Mouse (Mus musculus): ENCODE data around the gene Ppp1r32. TPM values are rescaled to one million over a fixed set of nuclear protein-coding genes. Genes with fewer than 3 reads are reported as not detected.
A peak's percentile ranks its signal among the peaks of the same experiment; 100 is the strongest.

Gene Ppp1r32
- total and polyA plus RNA-seq, 3 experiments: 0.16 to 0.76 (median 0.49) TPM

DNA sequence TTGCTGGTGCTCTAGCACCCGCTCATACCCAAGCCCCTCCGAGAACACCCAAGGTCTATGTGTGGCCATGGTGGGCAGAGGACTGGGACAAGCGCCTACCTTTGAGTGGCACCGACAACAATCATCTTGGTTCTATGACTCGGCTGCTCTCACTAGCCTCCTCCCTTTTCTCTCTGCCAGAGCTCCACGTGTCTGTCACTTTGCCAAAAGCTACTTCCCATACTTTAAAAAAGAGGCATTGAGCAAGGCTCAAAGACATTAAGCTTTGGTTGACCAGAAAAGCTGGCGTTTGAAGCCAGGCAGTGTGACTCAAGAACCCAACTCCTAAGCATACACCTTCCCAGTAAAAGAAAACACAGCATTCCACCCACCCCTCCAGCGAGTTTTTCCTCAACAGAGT is 24.6 kb downstream of the Ppp1r32 start:
- DNase-seq: peak; percentile 64

DNA sequence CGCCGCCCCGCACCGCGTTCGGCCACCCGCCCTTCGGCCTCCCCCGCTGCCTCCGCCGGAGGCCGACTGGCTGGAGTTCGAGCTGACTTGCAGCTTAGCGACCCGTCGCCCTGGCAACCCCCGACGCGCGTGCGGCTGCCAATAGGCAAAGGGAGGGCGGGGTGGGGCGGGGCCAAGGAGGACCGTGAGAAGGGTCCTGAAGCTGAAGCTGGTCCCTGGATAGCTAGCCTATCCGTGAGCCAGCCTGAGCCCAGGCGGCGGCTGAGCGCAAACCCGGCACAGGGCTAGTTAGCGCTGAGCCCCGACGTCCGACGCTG is 25.3 kb downstream of the Ppp1r32 start:
- DNase-seq: peak; percentile 81

DNA sequence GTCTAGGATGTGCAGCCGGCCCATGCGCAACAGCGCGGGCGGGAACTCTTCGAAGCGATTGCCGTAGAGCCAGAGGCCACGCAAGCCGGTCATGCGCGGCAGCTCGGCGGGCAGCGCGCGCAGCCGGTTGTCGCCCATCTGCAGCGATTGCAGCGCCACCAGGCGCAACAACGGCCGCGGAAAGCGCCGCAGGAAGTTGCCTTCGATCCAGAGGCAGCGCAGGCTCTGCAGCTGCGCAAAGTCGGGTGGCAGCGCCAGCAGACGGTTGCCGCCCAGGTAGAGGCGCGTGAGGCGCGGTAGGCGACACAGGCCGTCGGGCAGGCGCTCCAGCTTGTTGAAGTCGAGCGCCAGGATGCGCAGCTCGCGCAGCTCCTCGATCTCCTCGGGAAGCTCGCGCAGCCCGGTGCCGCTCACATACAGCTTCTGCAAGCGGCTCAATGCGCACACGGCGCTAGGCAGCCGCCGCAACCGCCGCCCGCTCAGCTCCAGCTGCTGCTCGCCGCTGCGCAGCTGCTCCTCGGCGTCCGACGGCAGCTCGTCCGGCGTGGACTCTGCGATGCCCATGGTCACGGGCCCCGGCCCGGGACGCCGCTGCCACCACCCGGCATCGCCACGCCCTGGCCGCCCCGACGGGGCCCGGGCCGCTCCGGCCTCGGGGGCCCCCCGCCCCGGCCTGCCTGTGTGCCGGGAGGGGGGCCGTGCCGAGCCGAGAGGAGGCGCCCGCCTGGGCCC is 25.8 kb downstream of the Ppp1r32 start, which contains the start of gene Lrrc10b:
Lrrc10b (minus strand) TSS at position 722 of the 732 bp plus-strand sequence.
- DNase-seq: peak; percentile 74

DNA sequence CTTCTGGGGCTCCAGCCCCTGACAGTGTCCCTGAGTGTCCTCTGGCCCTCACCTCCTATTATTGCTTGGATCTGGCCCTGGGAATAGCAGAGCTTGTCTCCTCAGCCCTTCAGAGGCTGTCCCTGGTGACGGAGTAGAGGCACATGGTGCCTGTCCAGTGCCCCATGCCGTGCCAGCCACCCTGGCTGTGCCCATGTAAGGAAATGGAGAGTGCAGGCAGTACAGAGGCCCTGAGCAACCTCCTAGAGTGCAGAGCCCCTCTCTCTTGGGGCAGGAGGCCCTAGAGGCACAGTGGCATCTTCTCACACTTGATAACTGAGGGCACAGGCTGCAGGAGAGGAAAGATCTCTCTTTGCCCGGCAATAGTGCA is 27.3 kb downstream of the Ppp1r32 start:
- no peak for DNase-seq

DNA sequence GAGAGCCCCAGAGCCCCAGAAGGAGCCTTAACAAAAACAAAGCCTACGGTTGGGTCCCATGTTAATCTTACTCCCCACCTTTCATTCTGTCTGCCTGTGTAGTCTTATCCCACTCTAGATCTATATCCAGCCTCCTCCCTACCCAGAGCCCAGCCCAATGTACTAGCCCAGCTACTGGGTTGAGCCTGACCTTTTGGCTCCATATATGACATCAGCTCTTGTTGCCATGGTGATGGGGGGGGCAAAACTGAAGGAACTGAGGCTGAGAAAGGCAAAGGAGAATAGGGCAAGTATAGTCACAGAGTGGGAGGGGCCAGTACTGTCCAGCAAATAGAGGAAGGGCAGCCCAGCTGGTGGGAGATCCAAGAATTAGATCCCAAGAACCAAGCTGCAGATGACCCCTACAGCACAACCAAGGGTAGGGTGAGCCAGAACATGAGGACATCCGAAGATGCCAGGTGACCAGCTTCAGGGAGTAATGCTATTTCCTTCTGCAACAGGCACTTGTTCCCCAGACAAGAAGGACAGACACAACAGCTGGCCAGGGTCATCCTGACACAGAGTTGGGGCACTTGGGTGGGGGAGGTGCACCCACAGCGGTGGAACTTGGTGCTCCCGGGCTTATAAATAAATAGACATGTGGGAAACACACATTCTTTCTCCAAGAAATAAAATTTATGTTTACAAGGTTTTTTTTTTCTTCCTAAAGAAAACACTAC is 27.9 kb downstream of the Ppp1r32 start:
- DNase-seq: no peak

DNA sequence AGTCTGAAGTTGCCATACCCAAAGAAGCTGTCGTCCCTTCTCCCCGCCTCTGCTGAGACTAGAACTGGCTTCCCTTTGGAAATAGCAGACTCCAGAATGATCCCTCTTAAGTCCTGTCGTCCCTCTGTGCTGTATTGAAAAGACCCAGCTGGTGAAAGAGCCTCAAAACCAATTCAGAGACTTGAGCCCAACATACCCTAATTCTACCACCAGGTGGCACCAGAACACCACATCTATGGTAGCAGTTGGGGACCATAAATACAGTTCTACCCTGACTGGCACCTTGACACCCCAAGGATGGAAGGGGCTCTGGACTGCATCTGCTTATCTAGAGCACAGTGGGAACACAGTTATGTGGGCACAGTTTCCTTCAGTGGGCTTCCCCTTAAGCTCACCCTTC is 33.0 kb downstream of the Ppp1r32 start:
- DNase-seq: peak; percentile 61

DNA sequence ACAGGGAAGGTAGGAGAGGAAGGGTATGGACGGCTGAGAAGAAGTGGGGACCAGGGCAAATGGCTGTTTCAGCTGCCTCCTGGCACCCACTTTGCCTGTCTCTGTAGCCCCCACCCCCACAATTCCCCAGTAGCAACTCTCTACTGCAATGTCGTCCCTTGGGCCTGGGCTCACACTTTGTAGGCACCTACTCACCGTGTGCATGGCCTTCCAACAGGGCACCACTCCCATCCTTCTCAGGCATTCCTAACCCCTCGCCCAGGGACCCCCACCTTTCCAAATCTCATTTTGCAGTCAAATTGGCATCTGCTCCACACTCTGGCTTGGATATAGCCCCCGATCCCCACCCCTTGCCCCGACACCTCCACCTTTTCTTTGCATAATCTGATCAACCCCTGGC is 33.5 kb downstream of the Ppp1r32 start:
- DNase-seq: no peak

DNA sequence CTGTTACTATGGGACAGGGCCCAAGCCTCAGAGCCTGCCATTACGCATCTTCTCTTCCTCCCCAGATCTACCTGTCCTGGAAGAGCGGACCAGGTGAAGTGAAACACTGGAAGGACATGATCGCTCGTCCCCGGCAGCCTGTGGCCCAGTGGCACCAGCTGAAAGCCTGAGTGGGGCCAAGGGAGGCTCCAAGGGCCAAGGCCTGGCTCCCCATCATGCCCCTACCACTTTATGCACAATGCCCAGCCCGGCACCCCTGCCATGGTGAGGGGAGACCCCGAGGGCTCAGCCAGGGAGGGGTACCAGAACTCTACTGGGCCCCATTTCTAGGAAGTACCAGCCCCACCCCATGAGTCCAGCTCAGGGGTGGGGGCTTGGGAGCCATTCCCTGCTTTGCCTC is 34.5 kb downstream of the Ppp1r32 start:
- DNase-seq: no peak

DNA sequence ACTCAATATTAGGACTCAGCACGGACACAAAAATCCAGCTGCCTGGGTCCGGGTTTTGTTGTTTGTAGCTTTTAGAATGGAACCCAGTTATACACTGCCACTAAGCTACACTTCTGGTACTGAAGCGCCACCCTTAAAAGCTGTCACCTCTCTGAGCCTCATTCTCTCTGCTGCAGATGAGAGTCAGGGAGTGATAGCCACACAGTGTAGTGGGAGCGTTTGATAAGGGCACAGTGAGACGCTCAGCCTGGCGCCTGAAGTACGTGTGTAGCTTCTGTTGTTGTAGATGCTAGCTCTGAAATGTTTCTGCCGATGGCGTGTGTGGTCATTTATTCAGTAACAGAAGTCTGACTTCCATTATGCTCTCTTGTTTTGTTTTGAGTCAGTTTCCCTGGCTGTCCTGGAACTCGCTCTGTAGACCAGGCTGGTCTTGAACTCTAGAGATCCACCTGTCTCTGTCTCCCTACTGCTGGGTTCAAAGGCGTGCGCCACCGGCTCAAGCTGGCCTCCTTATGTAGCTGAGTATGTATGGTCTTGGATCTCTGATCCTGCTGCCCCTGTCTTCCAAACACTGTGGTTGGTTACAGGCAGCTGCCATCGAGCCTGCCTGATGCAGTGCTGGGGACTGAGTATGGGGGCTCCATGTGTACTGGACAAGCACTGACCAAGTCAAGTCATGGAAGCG is 37.9 kb downstream of the Ppp1r32 start:
- DNase-seq: no peak

DNA sequence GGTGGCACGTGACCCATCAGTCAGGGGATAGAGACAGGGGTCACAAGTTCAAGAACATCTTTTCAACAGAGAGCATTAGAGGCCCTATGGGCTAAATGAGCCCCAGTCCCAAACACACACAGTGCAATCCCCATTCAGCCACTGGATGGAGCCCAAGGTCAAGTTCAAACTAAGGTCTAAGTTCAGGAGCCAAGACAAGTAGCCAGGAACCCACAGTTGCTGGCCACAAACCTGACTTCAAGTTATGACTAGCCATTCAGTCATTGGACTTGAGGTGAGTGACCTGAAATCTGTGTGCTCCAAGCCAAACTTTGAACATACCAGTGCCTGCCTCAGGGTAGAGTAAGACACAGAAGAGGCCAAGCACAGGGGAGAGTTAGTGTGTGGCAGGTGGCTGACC is 45.2 kb downstream of the Ppp1r32 start:
- no peak for DNase-seq

DNA sequence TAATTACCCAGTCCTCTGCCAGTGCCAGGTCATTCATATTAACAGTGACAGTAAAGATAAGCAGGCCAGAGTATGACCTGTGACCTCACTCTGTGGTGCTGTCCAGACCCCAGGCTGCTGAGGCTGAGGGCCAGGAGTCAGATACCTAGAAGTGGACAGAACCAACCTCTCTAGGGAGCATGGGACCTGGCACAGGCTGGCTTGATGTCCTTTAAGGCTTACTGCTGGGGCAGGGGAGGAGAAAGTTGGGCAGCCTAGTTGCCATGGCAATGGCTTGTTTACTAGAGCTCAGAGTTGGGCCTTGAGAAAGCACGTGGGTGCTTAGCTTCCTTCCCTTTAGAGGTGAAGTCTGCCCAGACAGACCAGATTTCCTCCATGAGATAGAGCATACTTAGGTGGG is 46.0 kb downstream of the Ppp1r32 start:
- DNase-seq: peak; percentile 42

DNA sequence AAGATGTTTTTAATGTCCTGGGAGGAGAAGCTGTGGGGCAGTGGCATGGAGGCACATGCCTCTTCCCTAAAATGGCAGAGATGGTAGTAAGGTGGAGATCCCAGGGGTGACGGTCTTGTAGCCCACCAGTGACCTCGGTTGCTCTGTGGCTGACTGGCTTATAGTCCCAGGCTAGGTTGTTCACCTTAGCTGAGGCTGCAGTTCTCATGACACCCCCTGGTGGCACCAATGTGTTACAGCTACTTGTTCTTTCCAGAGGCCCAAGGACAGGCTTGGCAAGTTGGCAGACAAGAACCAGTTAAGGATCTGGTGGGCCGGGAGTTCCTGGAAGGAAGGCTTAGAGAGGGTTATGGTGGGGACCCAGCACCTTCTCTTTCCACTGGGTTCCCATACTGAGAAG is 46.8 kb downstream of the Ppp1r32 start:
- peak; percentile 75 for DNase-seq

DNA sequence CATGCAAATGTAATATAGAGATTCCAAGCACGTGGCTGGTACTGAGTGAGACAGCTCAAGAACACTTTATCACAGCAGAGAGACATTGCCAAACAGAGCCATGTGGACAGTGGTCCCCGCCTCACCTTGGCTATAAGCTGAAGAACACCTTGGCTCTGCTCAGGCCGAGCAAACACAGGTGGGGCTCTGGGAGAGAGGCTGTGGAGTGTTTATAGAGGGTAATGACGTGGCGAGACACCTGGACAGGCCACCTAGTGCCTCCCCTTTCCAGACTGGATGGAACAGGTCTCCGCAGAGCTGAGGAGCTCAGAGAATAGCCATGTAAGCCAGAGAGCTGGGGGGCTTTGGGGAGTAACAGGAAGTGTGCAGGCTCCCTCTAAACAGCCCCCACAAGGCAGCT is 47.8 kb downstream of the Ppp1r32 start:
- DNase-seq: no peak

DNA sequence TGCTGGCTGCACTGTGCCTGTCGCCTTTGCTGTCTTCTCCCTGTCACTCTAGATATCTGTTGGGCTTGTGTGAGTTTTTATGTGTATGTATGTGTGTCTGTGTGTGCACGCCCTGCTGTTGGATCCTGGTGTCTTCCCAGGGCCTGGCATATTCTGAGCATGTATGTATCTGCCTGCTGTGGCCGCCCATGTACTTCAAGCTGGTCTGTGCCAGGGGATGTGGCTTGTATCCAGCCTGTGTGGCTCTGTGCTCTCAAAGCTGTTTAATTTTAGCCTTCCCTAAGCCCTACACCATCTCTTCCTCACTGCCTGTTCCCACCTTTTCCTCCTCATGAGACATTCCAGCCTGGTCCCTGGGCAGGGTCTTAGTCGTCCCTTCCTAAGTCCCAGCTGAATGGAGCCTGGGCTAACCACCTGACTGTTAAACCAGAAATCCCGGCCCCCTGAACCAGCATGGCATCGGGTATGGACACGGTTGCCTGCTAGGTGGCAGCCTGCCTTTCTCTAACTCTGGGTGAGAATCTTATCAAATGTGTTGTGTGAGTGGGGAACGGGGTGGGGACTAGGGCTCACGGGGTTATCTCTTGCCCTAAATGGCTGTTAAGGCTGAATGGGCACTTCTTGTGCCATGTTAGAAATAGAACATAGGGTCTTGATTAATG is 48.7 kb downstream of the Ppp1r32 start:
- no peak for DNase-seq

DNA sequence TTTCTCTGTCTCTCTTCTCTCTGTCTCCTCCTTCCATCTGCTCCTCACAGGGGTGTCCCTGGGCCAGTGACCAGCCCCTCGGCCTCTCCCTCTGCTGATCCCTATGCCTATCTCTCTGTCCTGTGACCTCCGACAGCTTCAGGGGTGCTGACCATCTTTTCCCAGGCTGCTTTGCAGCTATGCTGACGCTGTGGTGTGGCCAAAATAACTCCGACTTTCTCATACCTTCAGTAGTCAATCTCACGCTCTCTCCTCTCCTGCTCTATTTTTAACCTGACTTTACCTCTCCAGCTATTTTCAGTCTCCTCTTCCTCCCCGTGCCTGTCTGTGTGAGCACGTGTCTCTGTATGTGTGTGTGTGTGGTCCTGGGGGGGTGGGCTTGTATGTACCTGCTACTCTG is 49.5 kb downstream of the Ppp1r32 start:
- DNase-seq: no peak

DNA sequence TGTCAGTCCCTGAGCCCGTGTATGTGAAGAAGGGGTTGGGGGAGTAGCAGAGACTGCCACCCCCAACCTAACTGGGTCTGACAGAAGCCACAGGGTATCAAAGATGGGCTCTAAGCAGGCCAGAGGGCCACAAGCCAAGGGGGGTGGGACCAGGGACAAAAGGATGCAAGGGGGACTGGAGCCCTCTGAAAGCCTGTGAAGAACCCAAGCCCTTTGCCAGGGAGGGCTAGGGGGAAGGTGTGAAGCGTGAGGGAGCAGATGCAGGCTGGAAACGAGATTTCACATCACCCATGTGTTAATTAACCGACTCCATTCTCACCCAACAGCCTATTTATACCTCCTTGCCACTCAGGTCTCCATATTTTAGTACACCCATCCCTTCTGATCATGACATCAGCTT is 50.9 kb downstream of the Ppp1r32 start:
- no peak for DNase-seq

DNA sequence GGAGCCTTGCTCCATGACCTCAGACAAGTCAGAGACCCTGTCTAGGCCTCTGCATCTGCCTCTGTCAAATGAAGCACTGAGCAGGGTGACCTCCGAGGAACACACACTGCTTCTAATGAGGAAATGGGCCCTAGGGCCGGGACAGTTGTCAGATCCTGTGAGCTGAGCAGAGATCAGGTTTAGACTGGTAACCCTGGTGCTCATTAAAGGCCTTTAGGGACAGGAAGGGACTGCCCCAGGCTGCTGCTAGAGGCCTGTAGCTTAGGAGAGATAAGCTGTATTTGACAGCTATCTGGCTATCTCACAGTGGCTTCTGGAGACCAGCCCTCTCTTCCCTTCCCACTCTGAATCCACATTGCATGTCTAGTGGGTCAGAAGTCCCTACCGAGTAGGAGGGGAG is 51.3 kb downstream of the Ppp1r32 start:
- DNase-seq: no peak

DNA sequence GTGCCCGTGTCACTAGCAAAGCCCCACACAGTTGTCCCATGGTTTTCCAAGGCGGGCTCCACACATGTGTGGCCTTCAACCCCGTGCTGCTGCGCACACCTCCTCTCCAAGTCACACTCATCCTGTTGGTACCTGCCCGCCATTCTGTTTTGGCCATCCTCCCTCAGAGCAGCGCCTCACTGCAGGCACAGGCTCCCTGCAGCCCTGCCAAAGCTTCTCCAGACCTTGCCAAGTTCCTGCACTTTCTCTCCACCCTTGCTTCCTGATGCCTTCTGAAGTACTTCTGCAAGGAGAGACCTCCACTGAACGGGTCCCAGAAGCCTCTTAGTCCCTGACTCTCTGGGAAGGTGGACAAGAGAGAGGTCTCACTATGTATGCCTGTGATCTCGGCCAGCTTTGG is 53.4 kb downstream of the Ppp1r32 start:
- no peak for DNase-seq

DNA sequence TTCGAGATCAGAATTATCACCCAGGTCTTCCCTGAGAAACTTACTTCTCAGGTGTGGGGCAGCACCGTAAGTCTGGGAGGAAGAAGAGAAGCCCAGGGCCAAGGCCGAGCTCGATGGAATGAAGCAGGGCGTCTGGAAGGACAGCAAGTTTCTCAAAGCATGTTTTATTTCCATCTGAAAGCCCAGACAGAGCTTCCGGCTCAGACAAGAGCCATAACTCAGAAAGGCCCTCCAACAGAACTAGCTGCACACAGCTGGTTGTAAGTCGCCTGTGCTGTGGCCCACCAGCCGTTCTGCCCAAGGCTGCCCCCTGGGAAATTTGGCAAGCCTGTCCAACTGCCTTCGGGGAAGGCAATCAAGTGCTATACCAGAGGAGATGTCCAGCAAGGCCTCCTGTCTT is 55.3 kb downstream of the Ppp1r32 start:
- DNase-seq: no peak

DNA sequence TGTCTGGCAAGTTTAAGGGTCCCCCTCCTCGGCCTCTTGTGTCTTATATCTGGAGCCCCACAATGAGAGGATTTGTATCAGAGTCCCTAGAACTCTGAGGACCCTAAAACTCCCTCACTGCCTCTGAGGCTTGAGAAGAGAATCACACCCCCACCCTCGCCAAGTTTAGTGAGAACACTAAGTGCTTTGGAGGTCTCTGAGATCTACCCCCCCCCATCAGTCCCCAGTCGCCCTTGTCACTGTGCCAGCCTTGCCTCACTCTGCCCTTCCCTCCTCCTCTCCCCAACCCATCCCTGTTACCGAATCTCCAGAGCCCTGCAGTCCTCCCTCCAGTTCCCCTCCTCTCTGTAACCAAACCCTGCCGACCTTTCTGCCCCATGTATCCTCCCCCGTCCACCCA is 55.9 kb downstream of the Ppp1r32 start:
- DNase-seq: no peak

DNA sequence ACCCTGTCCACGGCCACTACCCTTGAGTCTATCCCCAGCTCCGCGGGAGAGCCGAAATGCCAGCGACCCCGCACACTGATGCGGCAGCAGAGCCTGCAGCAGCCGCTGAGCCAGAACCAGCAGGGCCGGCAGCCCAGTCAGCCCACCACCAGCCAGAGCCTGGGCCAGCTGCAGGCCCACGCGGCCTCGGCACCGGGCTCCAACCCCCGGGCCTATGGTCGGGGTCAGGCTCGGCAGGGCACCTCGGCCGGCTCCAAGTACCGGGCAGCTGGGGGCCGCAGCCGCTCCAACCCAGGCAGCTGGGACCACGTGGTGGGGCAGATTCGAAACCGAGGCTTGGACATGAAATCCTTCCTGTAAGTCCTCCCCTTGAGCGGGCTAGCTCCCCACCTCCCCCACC is 56.4 kb downstream of the Ppp1r32 start:
- no peak for DNase-seq

DNA sequence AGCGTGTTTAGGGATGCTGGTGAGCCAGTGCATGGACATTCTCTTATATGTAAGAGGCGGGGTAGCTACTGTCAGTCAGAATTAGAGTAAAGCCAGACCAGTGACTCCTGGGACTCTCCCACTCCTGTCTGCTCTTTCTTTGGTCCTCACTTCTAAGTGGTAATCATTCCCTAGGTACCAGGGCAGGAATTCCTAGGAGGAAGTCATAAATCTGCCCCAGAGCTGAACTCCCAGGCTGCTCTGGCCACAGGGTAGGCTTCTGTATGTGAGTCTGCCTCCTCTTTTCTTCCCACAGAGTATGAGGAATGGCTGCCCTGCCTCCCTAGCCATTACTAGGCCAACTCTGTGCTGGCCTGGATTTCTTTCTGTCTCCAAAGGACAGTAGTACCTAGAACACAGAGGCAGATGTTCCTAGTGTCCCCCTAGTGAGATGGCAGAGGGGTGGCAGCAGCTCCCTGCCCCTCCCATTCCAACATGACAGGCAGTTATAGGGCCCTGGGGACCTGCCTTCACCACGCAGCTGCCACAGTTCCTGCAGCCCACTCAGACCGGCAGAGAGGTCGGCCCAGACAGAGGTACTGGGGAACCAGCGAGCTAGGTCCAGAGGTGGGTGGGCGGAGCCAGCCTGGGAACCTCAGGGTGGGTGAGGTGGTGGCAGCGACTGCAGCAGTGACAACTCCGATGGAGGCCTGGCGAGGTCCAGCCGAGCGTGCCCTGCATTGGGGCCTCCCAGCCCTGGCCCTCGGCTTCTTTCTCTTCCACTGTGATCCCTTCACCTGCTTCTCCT is 57.1 kb downstream of the Ppp1r32 start:
- no peak for DNase-seq
